Mouse (Mus musculus) MEL (cell line): ENCODE data around the gene Rpl9-ps6.
A peak's percentile ranks its signal among the peaks of the same experiment; 100 is the strongest.

Experiments used
- CTCF ChIP-seq, 3 experiments: IDR thresholded peaks in 2 of 3; conservative IDR thresholded peaks in 1 of 3; 2 replicates each; pipeline ENCODE4 v1.5.1; 2011 to 2012; ENCODE audit warnings: low read length in 3 of 3, low read depth in 2 of 3, mild to moderate bottlenecking in 2 of 3, improper control_type of control experiment in 1 of 3, inconsistent platforms in 1 of 3, mixed read lengths in 1 of 3, moderate library complexity in 1 of 3; ENCODE audit not compliant: control insufficient read depth in 1 of 3, insufficient read depth in 1 of 3, poor library complexity in 1 of 3, severe bottlenecking in 1 of 3
- EP300 ChIP-seq, 2 experiments: IDR thresholded peaks; 2 replicates each; pipeline ENCODE4 v1.6.1; 2011; ENCODE audit warnings: improper control_type of control experiment in 2 of 2, low read length in 2 of 2, low read depth in 1 of 2, mild to moderate bottlenecking in 1 of 2
- ETS1 ChIP-seq: IDR thresholded peaks from 2 replicates; pipeline ENCODE4 v1.6.1; 2012; ENCODE audit warnings: low read depth, mild to moderate bottlenecking, inconsistent platforms, low read length, improper control_type of control experiment, moderate library complexity
- HCFC1 ChIP-seq: IDR thresholded peaks from 2 replicates; pipeline ENCODE4 v1.6.1; 2012; ENCODE audit warnings: low read depth, mild to moderate bottlenecking, inconsistent platforms, low read length, improper control_type of control experiment, moderate library complexity
- JUND ChIP-seq: IDR thresholded peaks from 2 replicates; pipeline ENCODE4 v1.6.1; 2011; ENCODE audit warnings: low read depth, mild to moderate bottlenecking, improper control_type of control experiment, low read length
- MAFK ChIP-seq: IDR thresholded peaks from 2 replicates; pipeline ENCODE4 v1.6.1; 2011; ENCODE audit warnings: low read depth, mild to moderate bottlenecking, low read length, improper control_type of control experiment, borderline replicate concordance
- MYC ChIP-seq: IDR thresholded peaks from 2 replicates; pipeline ENCODE4 v1.6.1; 2011; ENCODE audit warnings: low read depth, mild to moderate bottlenecking, low read length, improper control_type of control experiment, moderate library complexity
- NELFE ChIP-seq: IDR thresholded peaks from 2 replicates; pipeline ENCODE4 v1.6.1; 2011; ENCODE audit warnings: low read depth, low read length, improper control_type of control experiment
- POLR2AphosphoS2 ChIP-seq: IDR thresholded peaks from 2 replicates; pipeline ENCODE4 v1.6.1; 2011; ENCODE audit warnings: low read length, improper control_type of control experiment
- POLR2AphosphoS5 ChIP-seq: IDR thresholded peaks from 2 replicates; pipeline ENCODE4 v1.6.1; 2012; ENCODE audit warnings: low read depth, borderline replicate concordance, mild to moderate bottlenecking, inconsistent platforms, low read length, moderate library complexity, mixed read lengths
- RCOR1 ChIP-seq: IDR thresholded peaks from 2 replicates; pipeline ENCODE4 v1.6.1; 2012; ENCODE audit warnings: low read depth, mild to moderate bottlenecking, inconsistent platforms, low read length, improper control_type of control experiment
- TCF12 ChIP-seq: IDR thresholded peaks from 2 replicates; pipeline ENCODE4 v1.6.1; 2014; ENCODE audit warnings: low read depth, mild to moderate bottlenecking, inconsistent platforms, low read length, improper control_type of control experiment, moderate library complexity
- USF1 ChIP-seq: IDR thresholded peaks from 2 replicates; pipeline ENCODE4 v1.6.1; 2014; ENCODE audit warnings: low read depth, mild to moderate bottlenecking, inconsistent platforms, low read length, improper control_type of control experiment, moderate library complexity
- ZNF384 ChIP-seq: IDR thresholded peaks from 2 replicates; pipeline ENCODE4 v1.6.1; 2012; ENCODE audit warnings: low read depth, mild to moderate bottlenecking, inconsistent platforms, low read length, improper control_type of control experiment

DNA sequence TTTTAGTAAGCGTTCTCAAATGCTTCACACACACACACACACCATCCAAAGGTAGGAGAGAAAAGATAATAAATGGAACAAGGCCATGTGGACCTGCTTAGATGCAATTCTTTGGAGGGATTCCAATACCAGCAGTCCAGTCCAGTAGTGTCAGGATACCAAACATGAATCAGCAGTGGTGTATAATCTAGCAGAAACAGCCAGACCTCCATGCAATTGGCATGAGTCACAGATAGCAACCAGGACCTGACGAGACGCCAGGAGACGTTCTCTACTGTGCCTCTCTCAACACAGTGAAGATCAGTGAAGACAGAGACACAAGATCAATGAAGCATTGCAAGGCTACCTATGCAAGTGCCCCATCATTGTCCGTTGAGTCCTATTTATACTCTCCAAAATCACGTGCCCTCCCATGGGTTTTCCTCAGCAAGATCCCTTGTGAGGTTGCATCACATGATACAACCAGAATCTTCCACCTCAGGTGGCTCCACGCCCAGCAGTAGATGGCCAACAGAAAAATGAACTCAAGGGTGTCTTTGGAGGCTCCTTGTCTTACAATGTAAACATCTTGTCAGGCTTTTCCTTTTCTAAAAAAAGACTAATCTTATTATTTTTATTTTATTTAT lies 49.6 kb downstream of the Rpl9-ps6 start:
- TF ChIP-seq MAFK = peak; percentile 39; the same call in 1 of the 2 replicates
- no peak for TF ChIP-seq CTCF (IDR thresholded peaks at IDR 0.05 in 2 of 3, conservative IDR thresholded peaks at IDR 0.05 in 1 of 3; ENCODE audit: control insufficient read depth in 1 of 3, insufficient read depth in 1 of 3, low read depth in 2 of 3, low read length in 3 of 3, poor library complexity in 1 of 3, severe bottlenecking in 1 of 3)
- no peak for TF ChIP-seq MYC
- TF ChIP-seq TCF12 = peak; percentile 53; the same call in 1 of the 2 replicates
- no peak for TF ChIP-seq NELFE
- peak; percentile 63; the same call in 1 of the 2 replicates for TF ChIP-seq JUND
- TF ChIP-seq USF1 = peak; percentile 70
- TF ChIP-seq RCOR1 = no peak
- no peak for TF ChIP-seq POLR2AphosphoS5
- TF ChIP-seq ETS1 = peak; percentile 76
- TF ChIP-seq HCFC1 = no peak
- peak; percentile 84 to 88 for TF ChIP-seq EP300 (IDR thresholded peaks at IDR 0.05; ENCODE audit: low read depth in 1 of 2, low read length in 2 of 2)
- TF ChIP-seq ZNF384 = no peak
- TF ChIP-seq POLR2AphosphoS2 = no peak
